In the genomic region with DNA sequence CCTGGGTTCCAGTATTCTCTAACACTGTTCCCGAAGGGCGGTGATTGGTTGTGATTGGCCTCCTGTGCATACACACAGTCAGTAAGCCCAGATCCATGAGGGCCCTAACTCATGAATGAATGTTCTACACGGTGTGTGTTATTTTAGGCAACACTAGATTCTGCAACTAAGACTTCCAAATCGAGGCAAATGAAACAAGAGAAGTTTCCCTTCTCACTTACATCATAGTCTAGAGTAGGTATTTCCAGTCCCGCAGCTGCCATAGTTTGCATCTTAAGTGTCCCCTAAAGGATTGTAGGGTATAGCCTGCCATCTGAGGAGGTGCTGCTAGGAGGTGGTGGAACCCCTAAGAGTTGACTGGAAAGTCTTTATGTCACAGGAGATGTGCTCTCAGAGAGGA, we compare ENCODE assay signal across 35 mouse cellular contexts.
"Had no signal": no experiment of that assay in that cellular context is flagged by ENCODE, and none has a peak within 500 bp of the region (broad histone marks: within the 10 kb centered on the region; RNA-seq: fewer than 3 reads in every experiment).

No protein-coding gene starts in this region.

- H3K9ac ChIP-seq: heart, embryonic 12.5 days; heart, embryonic 13.5 days; heart, embryonic 15.5 days; hindbrain, embryonic 12.5 days; hindbrain, embryonic 13.5 days; hindbrain, embryonic 14.5 days; hindbrain, embryonic 15.5 days; intestine, embryonic 15.5 days; kidney, embryonic 15.5 days had no signal

- ATAC-seq: hindbrain, embryonic 16.5 days; hindbrain, postnatal 0 days; inflammation-experienced regulatory T-cells, adult 6 months; intestine, embryonic 15.5 days; intestine, embryonic 16.5 days; intestine, postnatal 0 days had no signal

- H3K27ac ChIP-seq: heart, embryonic 10.5 days; heart, embryonic 13.5 days; heart, embryonic 15.5 days; hindbrain, embryonic 10.5 days; hindbrain, embryonic 12.5 days; hindbrain, embryonic 13.5 days; hindbrain, embryonic 14.5 days; hindbrain, embryonic 15.5 days; hindbrain, postnatal 0 days; intestine, embryonic 15.5 days; kidney, embryonic 15.5 days; kidney, postnatal 0 days; layer of hippocampus, adult 2 months had no signal

- H3K4me2 ChIP-seq: heart, embryonic 11.5 days; heart, embryonic 12.5 days; heart, embryonic 13.5 days; heart, embryonic 15.5 days; hindbrain, embryonic 12.5 days; hindbrain, embryonic 13.5 days; hindbrain, embryonic 14.5 days; hindbrain, embryonic 15.5 days; intestine, embryonic 15.5 days; kidney, embryonic 15.5 days had no signal

- H3K36me3 ChIP-seq: heart, embryonic 10.5 days; heart, embryonic 12.5 days; heart, embryonic 15.5 days; hindbrain, embryonic 12.5 days; hindbrain, embryonic 13.5 days; hindbrain, embryonic 15.5 days; intestine, embryonic 15.5 days had no signal

- DNase-seq: heart, postnatal 10 days; heart, postnatal 14 days; heart, postnatal 36 days; heart, postnatal 4 days; kidney, adult 11 months; kidney, adult 18-20 months; kidney, adult 2 months; kidney, adult 8-10 months; kidney, adult 9 months; kidney, postnatal 10 days; kidney, postnatal 14 days; kidney, postnatal 25 days; kidney, postnatal 36 days; kidney, postnatal 4 days; layer of hippocampus, adult 9-11 months; layer of hippocampus, postnatal 36 days had no signal

- H3K4me3 ChIP-seq: heart, embryonic 10.5 days; heart, embryonic 12.5 days; heart, embryonic 13.5 days; heart, embryonic 15.5 days; hindbrain, embryonic 10.5 days; hindbrain, embryonic 12.5 days; hindbrain, embryonic 13.5 days; hindbrain, embryonic 15.5 days; intestine, embryonic 15.5 days; kidney, embryonic 15.5 days; layer of hippocampus, adult 2 months had no signal

- H3K27me3 ChIP-seq: heart, embryonic 15.5 days; hindbrain, embryonic 12.5 days; hindbrain, embryonic 13.5 days; hindbrain, embryonic 15.5 days; intestine, embryonic 15.5 days; kidney, embryonic 15.5 days had no signal

- H3K9me3 ChIP-seq: heart, embryonic 10.5 days; heart, embryonic 12.5 days; heart, embryonic 13.5 days; heart, embryonic 15.5 days; hindbrain, embryonic 10.5 days; hindbrain, embryonic 12.5 days; hindbrain, embryonic 13.5 days; hindbrain, embryonic 15.5 days; intestine, embryonic 15.5 days; kidney, embryonic 15.5 days had no signal
